Mouse (Mus musculus) kidney, embryonic 14.5 days (tissue): ENCODE data around the gene D1Ertd622e. TPM values are rescaled to one million over a fixed set of nuclear protein-coding genes. Genes with fewer than 3 reads are reported as not detected.

Source experiments
- ATAC-seq: fragments of 200-750 bp; cut with Nextera tagmentation; 2 replicates; pipeline ENCODE4 v1.8.0; 2017; ENCODE audit warnings: moderate number of reproducible peaks, mild to moderate bottlenecking, moderate TSS enrichment, moderate library complexity; ENCODE audit not compliant: low FRiP score, low TSS enrichment
- H3K27ac ChIP-seq: fragments of 300-500 bp; sonication (generic); 2 replicates; pipeline ENCODE4 v1.5.1; 2014; ENCODE audit warnings: low read depth, mild to moderate bottlenecking, low read length, moderate library complexity, mixed read lengths
- H3K27me3 ChIP-seq: fragments of 300-500 bp; sonication (generic); 2 replicates; pipeline ENCODE4 v1.6.1; 2014; ENCODE audit warnings: mild to moderate bottlenecking, low read length; ENCODE audit not compliant: control insufficient read depth, insufficient read depth
- H3K36me3 ChIP-seq: fragments of 300-500 bp; sonication (generic); 2 replicates; pipeline ENCODE4 v1.6.1; 2014; ENCODE audit warnings: low read length, mixed read lengths; ENCODE audit not compliant: control insufficient read depth, insufficient read depth
- H3K4me1 ChIP-seq: fragments of 300-500 bp; sonication (generic); 2 replicates; pipeline ENCODE4 v1.6.1; 2014; ENCODE audit warnings: low read length, mixed read lengths; ENCODE audit not compliant: control insufficient read depth, insufficient read depth
- H3K4me2 ChIP-seq: fragments of 300-500 bp; sonication (generic); replicated peaks from 2 replicates; pipeline ENCODE4 v1.6.1; 2014; ENCODE audit warnings: low read depth, mild to moderate bottlenecking, low read length
- H3K4me3 ChIP-seq: fragments of 300-500 bp; sonication (generic); 2 replicates; pipeline ENCODE4 v1.5.1; 2014; ENCODE audit warnings: mild to moderate bottlenecking, low read length
- H3K9ac ChIP-seq: fragments of 300-500 bp; sonication (generic); 2 replicates; pipeline ENCODE4 v1.6.1; 2014; ENCODE audit warnings: low read depth, mild to moderate bottlenecking, low read length, moderate library complexity
- H3K9me3 ChIP-seq: fragments of 300-500 bp; sonication (generic); 2 replicates; pipeline ENCODE4 v1.6.1; 2016; ENCODE audit warnings: low read length; ENCODE audit not compliant: control insufficient read depth
- WGBS: fragments of 180-500 bp; shearing (Covaris S2); extraction: QIAGEN DNeasy Blood & Tissue Kit; methylation state at CpG from one replicate; pipeline ENCODE4 v1.1.7; 2014; 5-methylcytosine and 5-hydroxymethylcytosine counted together
- polyA plus RNA-seq: library from polyadenylated mRNA; unstranded; fragments of >200 nt; fragmentation: Nextera tagmentation; extraction: Ambion mirVana; gene quantifications from 2 replicates; pipeline ENCODE4 v1.2.1, GENCODE M21; 2014

D1Ertd622e gene
- 15.4 and 22.5 TPM in 2 replicates for polyA plus RNA-seq

- peak within 1 kb of the TSS; percentile 78 for H3K27ac ChIP-seq
Measured at GRCm38 (mm10) chr1:97661406-97662241, at the start of gene D1Ertd622e. Gene D1Ertd622e (minus strand): TSS chr1:97662074.

GRCm38 (mm10) chr1:97710520-97710919 lies 48.6 kb upstream of the D1Ertd622e start:
- no peak for ATAC-seq
- H3K4me3 ChIP-seq, result no peak overlapping the region

More at GRCm38 (mm10) chr1:97661406-97662241, at the start of gene D1Ertd622e:
- H3K27me3 ChIP-seq, result no peaks in the 10 kb centered on the region
- H3K4me2 ChIP-seq, result peak within 1 kb of the TSS; percentile 61
- peak within 1 kb of the TSS; percentile 64 for H3K9ac ChIP-seq
- peak; percentile 93 for ATAC-seq
- no peaks in the 10 kb centered on the region for H3K36me3 ChIP-seq
- under 1% methylated on average over 90 of the region's 106 CpGs for WGBS
- no peaks in the 10 kb centered on the region for H3K9me3 ChIP-seq
- 0 out of 2 replicates have a peak, but pooled peaks cover 4% of the 10 kb centered on the region for H3K4me1 ChIP-seq
- peak within 1 kb of the TSS; percentile 83 for H3K4me3 ChIP-seq

GRCm38 (mm10) chr1:97705389-97705788 lies 43.5 kb upstream of the D1Ertd622e start:
- Histone ChIP-seq H3K36me3 (peaks cover 20% of the 10 kb centered on the region), H3K4me3 (no peak overlapping the region), H3K9me3 (no peaks in the 10 kb centered on the region), H3K9ac (no peak overlapping the region), H3K27ac (no peak overlapping the region), H3K27me3 (no peaks in the 10 kb centered on the region), H3K4me2 (no peak overlapping the region), H3K4me1 (no peaks in the 10 kb centered on the region)
- no peak for ATAC-seq

More at GRCm38 (mm10) chr1:97710520-97710919, 48.6 kb upstream of the D1Ertd622e start:
- 90% methylated on average over 3 of the region's 3 CpGs for WGBS
- H3K9ac ChIP-seq, result no peak overlapping the region
- peaks cover 42% of the 10 kb centered on the region for H3K36me3 ChIP-seq
- no peak overlapping the region for H3K27ac ChIP-seq
- H3K9me3 ChIP-seq, result no peaks in the 10 kb centered on the region
- H3K4me1 ChIP-seq, result no peaks in the 10 kb centered on the region
- no peaks in the 10 kb centered on the region for H3K27me3 ChIP-seq
- H3K4me2 ChIP-seq, result no peak overlapping the region

GRCm38 (mm10) chr1:97704646-97705045 lies 42.8 kb upstream of the D1Ertd622e start:
- WGBS, result 85% methylated on average over 1 of the region's 1 CpGs

GRCm38 (mm10) chr1:97698956-97699570 lies 37.2 kb upstream of the D1Ertd622e start:
- H3K4me1 ChIP-seq, result no peaks in the 10 kb centered on the region
- peak; percentile 80; the same call in 1 of the 2 replicates for ATAC-seq
- H3K27ac ChIP-seq, result no peak overlapping the region
- H3K4me2 ChIP-seq, result no peak overlapping the region
- no peaks in the 10 kb centered on the region for H3K36me3 ChIP-seq
- H3K4me3 ChIP-seq, result no peak overlapping the region
- 17% methylated on average over 11 of the region's 11 CpGs for WGBS
- H3K27me3 ChIP-seq, result no peaks in the 10 kb centered on the region
- no peaks in the 10 kb centered on the region for H3K9me3 ChIP-seq
- 0 out of 2 replicates have a peak overlapping the region, but pooled peaks have one; percentile 7 for H3K9ac ChIP-seq

More at GRCm38 (mm10) chr1:97704646-97705045, 42.8 kb upstream of the D1Ertd622e start:
- no peak overlapping the region for H3K4me3 ChIP-seq
- H3K4me2 ChIP-seq, result no peak overlapping the region
- H3K36me3 ChIP-seq, result peaks cover 15% of the 10 kb centered on the region
- H3K9me3 ChIP-seq, result no peaks in the 10 kb centered on the region
- no peak overlapping the region for H3K27ac ChIP-seq
- H3K27me3 ChIP-seq, result no peaks in the 10 kb centered on the region
- no peak overlapping the region for H3K9ac ChIP-seq
- no peak for ATAC-seq
- no peaks in the 10 kb centered on the region for H3K4me1 ChIP-seq

GRCm38 (mm10) chr1:97697273-97697672 lies 35.4 kb upstream of the D1Ertd622e start:
- no peak overlapping the region for H3K27ac ChIP-seq
- H3K9me3 ChIP-seq, result no peaks in the 10 kb centered on the region
- ATAC-seq, result no peak
- no peak overlapping the region for H3K9ac ChIP-seq
- no peaks in the 10 kb centered on the region for H3K36me3 ChIP-seq
- H3K4me3 ChIP-seq, result no peak overlapping the region
- H3K4me2 ChIP-seq, result no peak overlapping the region
- WGBS, result 90% methylated on average over 1 of the region's 1 CpGs
- H3K27me3 ChIP-seq, result no peaks in the 10 kb centered on the region
- H3K4me1 ChIP-seq, result no peaks in the 10 kb centered on the region

- H3K4me2 ChIP-seq, result no peak overlapping the region
- no peaks in the 10 kb centered on the region for H3K9me3 ChIP-seq
- H3K27ac ChIP-seq, result no peak overlapping the region
- H3K4me1 ChIP-seq, result no peaks in the 10 kb centered on the region
- no peaks in the 10 kb centered on the region for H3K36me3 ChIP-seq
- no peak for ATAC-seq
- no peak overlapping the region for H3K4me3 ChIP-seq
- H3K27me3 ChIP-seq, result no peaks in the 10 kb centered on the region
- H3K9ac ChIP-seq, result no peak overlapping the region
Measured at GRCm38 (mm10) chr1:97693825-97694224, 32.0 kb upstream of the D1Ertd622e start.

- no peak overlapping the region for H3K4me3 ChIP-seq
- H3K36me3 ChIP-seq, result no peaks in the 10 kb centered on the region
- H3K9ac ChIP-seq, result no peak overlapping the region
- H3K4me1 ChIP-seq, result no peaks in the 10 kb centered on the region
- H3K4me2 ChIP-seq, result no peak overlapping the region
- no peaks in the 10 kb centered on the region for H3K9me3 ChIP-seq
- ATAC-seq, result peak; percentile 60; the same call in 1 of the 2 replicates
- H3K27me3 ChIP-seq, result no peaks in the 10 kb centered on the region
- 12% methylated on average over 3 of the region's 3 CpGs for WGBS
- no peak overlapping the region for H3K27ac ChIP-seq
Measured at GRCm38 (mm10) chr1:97688756-97689155, 26.9 kb upstream of the D1Ertd622e start.
